Mouse (Mus musculus) heart, adult 2 months (tissue): ENCODE measurements around the gene Trhde.

Source experiments
- CTCF ChIP-seq: fragments of 200-600 bp; IDR thresholded peaks from 2 replicates; pipeline ENCODE4 v1.8.1; 2022; ENCODE audit warnings: antibody characterized with exemption, mild to moderate bottlenecking, moderate library complexity
- POLR2A ChIP-seq: fragments of 200-500 bp; IDR thresholded peaks from 2 replicates; pipeline ENCODE4 v1.6.1; 2011; ENCODE audit warnings: mild to moderate bottlenecking, low read depth, low read length, control low read depth; ENCODE audit not compliant: insufficient read depth

GRCm38 (mm10) chr10:114798788-114799187, 3.3 kb downstream of the Trhde start:
- TF ChIP-seq CTCF (no peak), POLR2A (no peak)
